Mouse (Mus musculus): ENCODE measurements at regions not wholly inside any gene's neighbourhood (a gene's known extent, or its start where the extent isn't known, plus 50 kb on each side); places are given as distances from the start of the nearest gene placed in this dataset.

GRCm38 (mm10) chr8:93591608-93592301 lies 56.1 kb upstream of the Ces5a start:
- Histone ChIP-seq H3K9ac (replicated peaks) (0 out of 2 replicates have a peak overlapping the region, but pooled peaks have one; percentile 16), H3K4me3 (no peak overlapping the region), H3K9me3 (no peaks in the 10 kb centered on the region), H3K27me3 (no peaks in the 10 kb centered on the region), H3K36me3 (no peaks in the 10 kb centered on the region), H3K4me2 (replicated peaks) (no peak overlapping the region), H3K4me1 (peaks cover 6% of the 10 kb centered on the region), H3K27ac (replicated peaks) (peak overlapping the region; percentile 60; the same call in 1 of the 2 replicates)
- ATAC-seq (replicated peaks): peak; percentile 93
- 31% methylated on average over 9 of the region's 9 CpGs for WGBS

- no peaks in the 10 kb centered on the region for H3K36me3 ChIP-seq
- WGBS: 8% methylated on average over 3 of the region's 3 CpGs
- peak overlapping the region; percentile 60; the same call in 1 of the 2 replicates for H3K27ac ChIP-seq (replicated peaks)
- H3K9me3 ChIP-seq: no peaks in the 10 kb centered on the region
- 0 out of 2 replicates have a peak overlapping the region, but pooled peaks have one; percentile 16 for H3K9ac ChIP-seq (replicated peaks)
- no peak overlapping the region for H3K4me3 ChIP-seq
- peaks cover 6% of the 10 kb centered on the region for H3K4me1 ChIP-seq
- H3K4me2 ChIP-seq (replicated peaks): no peak overlapping the region
- peak; percentile 47; the same call in 1 of the 2 replicates for ATAC-seq (replicated peaks)
- H3K27me3 ChIP-seq: no peaks in the 10 kb centered on the region
Measured at GRCm38 (mm10) chr8:93592302-93592651, 56.6 kb upstream of the Ces5a start.

- Histone ChIP-seq H3K36me3 (no peaks in the 10 kb centered on the region), H3K4me3 (no peak overlapping the region), H3K9ac (replicated peaks) (no peak overlapping the region), H3K4me2 (replicated peaks) (no peak overlapping the region), H3K9me3 (no peaks in the 10 kb centered on the region), H3K27ac (replicated peaks) (peak overlapping the region; percentile 16; the same call in 1 of the 2 replicates), H3K4me1 (peaks cover 23% of the 10 kb centered on the region), H3K27me3 (no peaks in the 10 kb centered on the region)
- peak; percentile 61; the same call in 1 of the 2 replicates for ATAC-seq (replicated peaks)
- WGBS: 55% methylated on average over 11 of the region's 11 CpGs
Measured at GRCm38 (mm10) chr8:93598613-93599121, 63.0 kb upstream of the Ces5a start.

- ATAC-seq (replicated peaks): no peak
- H3K36me3 ChIP-seq: no peaks in the 10 kb centered on the region
- H3K4me1 ChIP-seq: peaks cover 23% of the 10 kb centered on the region
- no peaks in the 10 kb centered on the region for H3K9me3 ChIP-seq
- H3K27me3 ChIP-seq: no peaks in the 10 kb centered on the region
- H3K4me2 ChIP-seq (replicated peaks): no peak overlapping the region
- no peak overlapping the region for H3K9ac ChIP-seq (replicated peaks)
- no peak overlapping the region for H3K4me3 ChIP-seq
- H3K27ac ChIP-seq (replicated peaks): no peak overlapping the region
- 60% methylated on average over 9 of the region's 9 CpGs for WGBS
Measured at GRCm38 (mm10) chr8:93599306-93599705, 63.7 kb upstream of the Ces5a start.

GRCm38 (mm10) chr8:93599776-93600175 lies 64.1 kb upstream of the Ces5a start:
- H3K4me1 ChIP-seq: peaks cover 23% of the 10 kb centered on the region
- H3K4me2 ChIP-seq (replicated peaks): no peak overlapping the region
- 61% methylated on average over 8 of the region's 8 CpGs for WGBS
- no peak overlapping the region for H3K9ac ChIP-seq (replicated peaks)
- ATAC-seq (replicated peaks): no peak
- H3K27ac ChIP-seq (replicated peaks): no peak overlapping the region
- no peaks in the 10 kb centered on the region for H3K27me3 ChIP-seq
- H3K36me3 ChIP-seq: no peaks in the 10 kb centered on the region
- no peaks in the 10 kb centered on the region for H3K9me3 ChIP-seq
- H3K4me3 ChIP-seq: no peak overlapping the region

- Histone ChIP-seq H3K4me2 (replicated peaks) (peak overlapping the region; percentile 24), H3K9me3 (no peaks in the 10 kb centered on the region), H3K4me1 (peaks cover 16% of the 10 kb centered on the region), H3K27me3 (no peaks in the 10 kb centered on the region), H3K9ac (replicated peaks) (0 out of 2 replicates have a peak overlapping the region, but pooled peaks have one; percentile 9), H3K36me3 (no peaks in the 10 kb centered on the region), H3K27ac (replicated peaks) (peak overlapping the region; percentile 78), H3K4me3 (0 out of 2 replicates have a peak overlapping the region, but pooled peaks have one; percentile 3)
- peak; percentile 91 for ATAC-seq (replicated peaks)
- WGBS: 15% methylated on average over 18 of the region's 18 CpGs
Measured at GRCm38 (mm10) chr8:93626807-93627526, 91.3 kb upstream of the Ces5a start.

GRCm38 (mm10) chr8:93627626-93628025 lies 92.0 kb upstream of the Ces5a start:
- Histone ChIP-seq H3K9me3 (no peaks in the 10 kb centered on the region), H3K4me2 (replicated peaks) (peak overlapping the region; percentile 24), H3K4me3 (no peak overlapping the region), H3K27ac (replicated peaks) (peak overlapping the region; percentile 78), H3K4me1 (peaks cover 16% of the 10 kb centered on the region), H3K36me3 (no peaks in the 10 kb centered on the region), H3K27me3 (no peaks in the 10 kb centered on the region), H3K9ac (replicated peaks) (no peak overlapping the region)
- ATAC-seq (replicated peaks): peak; percentile 65
- WGBS: 53% methylated on average over 6 of the region's 6 CpGs

GRCm38 (mm10) chr8:93632896-93633295 lies 97.3 kb upstream of the Ces5a start:
- no peaks in the 10 kb centered on the region; the same call in 1 of the 2 replicates for H3K4me1 ChIP-seq
- no peaks in the 10 kb centered on the region for H3K9me3 ChIP-seq
- no peak overlapping the region for H3K4me2 ChIP-seq (replicated peaks)
- no peak for ATAC-seq (replicated peaks)
- H3K9ac ChIP-seq (replicated peaks): no peak overlapping the region
- H3K4me3 ChIP-seq: no peak overlapping the region
- no peak overlapping the region for H3K27ac ChIP-seq (replicated peaks)
- H3K36me3 ChIP-seq: no peaks in the 10 kb centered on the region
- H3K27me3 ChIP-seq: no peaks in the 10 kb centered on the region
- WGBS: 75% methylated on average over 8 of the region's 8 CpGs

GRCm38 (mm10) chr8:93642770-93643169 lies 107.1 kb upstream of the Ces5a start:
- Histone ChIP-seq H3K4me1 (no peaks in the 10 kb centered on the region), H3K27me3 (no peaks in the 10 kb centered on the region), H3K4me3 (no peak overlapping the region), H3K9ac (replicated peaks) (no peak overlapping the region), H3K27ac (replicated peaks) (no peak overlapping the region), H3K9me3 (no peaks in the 10 kb centered on the region), H3K36me3 (no peaks in the 10 kb centered on the region), H3K4me2 (replicated peaks) (no peak overlapping the region)
- 33% methylated on average over 2 of the region's 2 CpGs for WGBS
- ATAC-seq (replicated peaks): no peak

GRCm38 (mm10) chr8:93643471-93644215 lies 108.0 kb upstream of the Ces5a start:
- Histone ChIP-seq H3K4me1 (no peaks in the 10 kb centered on the region), H3K9me3 (no peaks in the 10 kb centered on the region), H3K9ac (replicated peaks) (no peak overlapping the region), H3K27me3 (no peaks in the 10 kb centered on the region), H3K4me2 (replicated peaks) (no peak overlapping the region), H3K27ac (replicated peaks) (no peak overlapping the region), H3K4me3 (no peak overlapping the region), H3K36me3 (no peaks in the 10 kb centered on the region)
- 73% methylated on average over 4 of the region's 4 CpGs for WGBS
- no peak for ATAC-seq (replicated peaks)

- Histone ChIP-seq H3K4me3 (no peak overlapping the region), H3K36me3 (no peaks in the 10 kb centered on the region), H3K9me3 (no peaks in the 10 kb centered on the region), H3K4me1 (no peaks in the 10 kb centered on the region), H3K27me3 (no peaks in the 10 kb centered on the region), H3K4me2 (replicated peaks) (no peak overlapping the region), H3K9ac (replicated peaks) (no peak overlapping the region), H3K27ac (replicated peaks) (no peak overlapping the region)
- 94% methylated on average over 2 of the region's 2 CpGs for WGBS
- no peak for ATAC-seq (replicated peaks)
Measured at GRCm38 (mm10) chr8:93653421-93653820, 117.8 kb upstream of the Ces5a start.

Measured in forebrain, embryonic 15.5 days (tissue).